Mouse (Mus musculus) urinary bladder, adult 18-20 months (tissue): ENCODE results near the gene Kcnmb3.

Experiments used
- DNase-seq, 2 experiments: peaks; one replicate each; pipeline ENCODE4 v3.0.0; 2022; ENCODE audit warnings: low spot score in 2 of 2, mixed read lengths in 2 of 2

The Kcnmb3 gene

DNA sequence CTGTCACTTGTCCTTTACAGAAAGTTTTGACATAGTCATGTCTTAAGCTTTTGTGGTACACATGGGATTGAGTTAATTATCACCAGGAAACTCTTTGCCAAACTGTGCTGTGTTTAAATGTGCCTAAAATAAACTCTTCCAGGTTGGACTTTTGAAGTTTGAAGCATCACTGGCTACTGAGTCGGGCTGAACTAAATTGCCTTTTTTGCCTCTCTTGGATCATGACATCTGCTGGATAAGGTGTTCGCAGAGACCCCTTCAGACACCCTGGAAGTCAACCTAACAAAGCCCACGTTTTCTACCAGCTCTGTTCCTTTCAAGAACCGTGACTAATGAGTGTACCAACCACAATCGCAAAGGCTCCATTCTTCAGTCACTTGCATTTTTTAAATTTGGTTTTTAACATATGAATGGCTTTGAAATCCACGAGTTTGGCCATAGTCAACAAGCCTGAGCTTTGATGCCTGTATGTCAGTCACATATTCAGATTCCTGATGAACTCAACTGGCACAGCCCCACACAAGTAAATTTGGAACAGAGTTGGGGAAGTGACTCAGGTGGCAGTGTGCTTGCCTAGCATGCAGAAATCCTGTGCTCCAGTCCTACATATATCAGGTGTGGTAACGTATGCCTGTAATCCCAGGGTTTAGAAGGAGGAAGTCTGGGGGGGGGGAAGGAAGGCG is 3.2 kb upstream of the Kcnmb3 start:
- DNase-seq, result no peak

DNA sequence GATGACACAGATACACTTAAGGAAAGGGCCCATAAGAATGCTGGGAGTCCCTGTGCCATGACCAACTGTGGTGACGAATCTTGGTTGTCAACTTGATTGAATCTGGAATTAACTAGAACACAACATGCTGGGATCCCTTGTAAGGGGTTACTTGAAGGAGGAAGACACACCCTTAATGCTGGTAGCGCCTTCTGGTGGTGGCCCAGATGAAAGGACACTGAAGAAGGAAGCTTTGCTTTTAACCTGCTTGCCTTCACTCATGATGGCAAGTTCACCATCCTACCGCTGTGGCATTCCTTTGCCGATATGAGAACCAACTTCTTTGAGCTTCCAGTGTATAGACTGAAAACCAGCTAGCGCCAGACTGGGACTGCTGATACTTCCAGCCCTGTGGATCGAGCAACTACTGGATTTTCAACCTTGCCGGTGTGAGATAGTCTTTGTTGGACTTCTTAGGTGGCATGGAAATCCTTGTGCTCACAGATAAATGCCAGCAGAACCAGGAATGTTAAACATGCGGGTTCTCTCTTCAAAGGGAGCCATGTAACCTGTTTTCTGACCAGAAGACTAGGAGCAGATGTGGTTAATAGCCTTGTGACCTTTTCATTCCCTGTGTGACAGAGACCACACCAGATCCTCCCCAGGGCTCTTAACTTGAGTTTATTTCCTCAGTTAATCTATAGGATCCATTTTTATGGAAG is 2.5 kb upstream of the Kcnmb3 start:
- no peak for DNase-seq

DNA sequence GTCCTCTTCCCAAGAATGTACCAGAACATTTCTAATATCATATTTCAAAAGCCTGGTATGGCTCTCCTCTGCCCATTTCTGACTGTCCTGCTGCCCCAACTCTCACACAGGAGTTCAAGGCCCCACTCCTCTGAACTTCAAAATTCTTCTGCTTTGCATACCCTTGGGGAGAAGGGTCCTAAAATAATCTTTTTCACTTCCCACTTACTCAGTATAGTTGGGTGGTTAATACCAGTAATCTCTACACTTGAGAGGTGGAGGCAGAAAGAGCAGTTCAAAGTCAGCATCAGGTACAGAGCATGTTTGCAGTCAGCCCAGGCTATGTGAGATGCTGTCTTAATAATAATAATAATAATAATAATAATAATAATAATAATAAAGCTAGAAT is 1.1 kb downstream of the Kcnmb3 start:
- no peak for DNase-seq

DNA sequence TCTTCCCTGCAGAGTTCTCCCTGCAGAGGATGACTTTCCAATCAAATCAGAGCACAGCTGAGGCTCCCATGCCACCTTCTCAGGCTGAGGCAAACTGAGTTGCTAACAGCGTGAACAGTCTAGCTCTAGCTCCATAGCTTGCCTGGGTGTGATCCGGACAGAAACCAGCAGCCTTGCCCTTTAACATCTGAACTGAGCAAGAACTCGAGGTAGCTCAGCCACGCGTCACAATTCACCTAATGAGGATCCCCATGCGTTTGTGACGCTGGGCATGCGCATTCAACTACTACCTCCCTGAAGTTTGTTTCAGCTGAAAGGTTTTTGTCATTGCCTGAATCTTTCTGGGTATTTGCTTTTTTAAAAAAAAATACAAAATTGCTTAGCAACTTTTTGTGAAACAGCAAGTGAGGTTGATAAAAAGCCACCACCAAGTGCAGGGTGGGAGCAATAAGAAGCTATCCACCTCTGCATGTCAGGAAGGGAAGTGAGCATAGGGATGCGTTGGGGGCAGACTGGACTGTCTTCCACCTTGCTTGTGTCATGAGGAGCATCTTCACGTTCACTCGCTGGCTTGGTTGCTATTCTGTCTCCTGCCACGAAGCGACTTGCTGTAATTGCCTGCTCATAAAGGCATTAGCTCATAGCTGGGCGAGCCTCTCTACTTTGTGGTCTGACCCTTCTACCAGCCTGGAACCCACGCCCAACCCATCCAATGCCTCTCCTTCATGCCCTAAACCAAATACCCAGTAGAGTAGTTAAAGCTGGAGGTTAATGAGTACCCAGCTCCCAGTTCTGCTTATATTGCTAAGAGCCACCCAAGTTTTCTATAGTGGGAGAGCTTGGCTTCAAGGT is 1.7 kb downstream of the Kcnmb3 start:
- no peak for DNase-seq

DNA sequence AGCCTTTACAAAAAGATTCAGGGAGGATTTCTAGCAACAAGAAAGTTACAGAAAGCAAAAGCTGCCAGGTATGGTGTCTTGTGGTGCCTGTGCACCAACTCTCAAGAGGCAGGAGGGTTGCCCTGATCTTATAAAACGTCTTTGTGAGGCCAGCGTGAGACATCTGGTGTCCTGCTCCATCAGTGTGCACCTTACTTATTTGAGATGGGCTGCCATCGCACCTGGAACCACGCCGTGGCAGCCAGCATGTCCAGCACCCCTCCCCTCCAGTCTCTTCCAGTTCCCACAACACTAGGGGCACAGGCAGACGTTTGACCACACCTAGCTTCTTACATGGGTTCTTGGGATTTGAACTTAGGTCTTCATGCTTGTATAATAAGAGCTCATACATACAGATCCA is 3.9 kb downstream of the Kcnmb3 start:
- DNase-seq, result no peak

DNA sequence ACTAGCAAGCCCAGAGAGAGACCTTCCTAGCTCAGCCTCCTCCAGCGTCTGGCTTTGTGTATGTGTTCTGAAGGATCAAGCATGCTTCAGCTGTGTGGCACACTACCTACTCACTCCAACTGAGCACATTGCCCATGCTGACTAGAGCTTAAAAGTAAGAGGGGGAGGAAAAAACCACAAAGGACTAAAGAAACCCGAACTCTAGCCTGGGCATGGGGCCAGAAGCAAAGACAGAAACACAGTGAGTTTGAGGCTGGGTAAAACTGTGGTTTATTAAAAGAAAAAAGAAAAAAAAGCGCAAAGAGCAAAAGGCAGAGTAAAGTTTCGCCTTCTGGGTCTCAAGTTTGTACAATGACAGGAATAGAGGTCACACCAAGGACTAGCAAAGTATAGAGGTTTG is 5.5 kb downstream of the Kcnmb3 start:
- DNase-seq, result no peak

DNA sequence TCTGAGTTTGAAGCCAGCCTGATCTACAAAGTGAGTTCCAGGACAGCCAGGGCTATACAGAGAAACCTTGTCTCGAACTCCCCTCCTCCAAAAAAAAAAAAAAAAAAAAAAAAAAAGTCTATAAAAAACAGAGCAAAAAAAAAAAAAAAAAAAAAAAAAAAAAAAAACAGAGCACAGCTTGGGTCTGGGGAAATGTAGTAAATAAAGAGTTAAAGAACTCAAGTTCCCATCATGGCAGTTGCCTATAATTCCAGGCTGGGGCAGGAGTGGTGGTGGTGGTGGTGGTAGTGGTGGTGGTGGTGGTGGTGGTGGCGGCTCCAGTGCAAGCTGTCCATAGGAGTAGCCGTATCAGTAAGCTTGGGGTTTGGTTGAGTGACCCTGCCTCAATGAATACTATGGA is 9.0 kb downstream of the Kcnmb3 start:
- DNase-seq, result no peak

DNA sequence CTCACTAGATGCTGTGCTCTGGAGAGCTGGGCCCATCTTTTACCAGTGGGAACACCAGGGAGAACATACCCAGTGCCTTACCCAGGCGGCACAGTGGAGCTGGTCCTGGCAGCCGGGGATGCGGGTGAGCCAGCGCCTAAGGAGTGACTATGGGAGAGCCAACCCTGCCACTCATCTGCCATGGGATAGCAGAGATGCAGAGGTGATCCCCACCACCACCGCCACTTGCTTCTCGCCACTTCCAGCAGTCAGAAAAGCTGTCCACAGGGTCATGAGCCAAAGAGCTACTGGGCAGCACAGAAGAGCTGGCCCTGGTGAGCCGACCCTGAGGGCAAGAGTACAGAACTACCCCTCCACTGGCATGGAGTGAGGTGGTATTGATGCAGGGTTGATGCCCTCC is 12.1 kb downstream of the Kcnmb3 start:
- DNase-seq, result no peak

DNA sequence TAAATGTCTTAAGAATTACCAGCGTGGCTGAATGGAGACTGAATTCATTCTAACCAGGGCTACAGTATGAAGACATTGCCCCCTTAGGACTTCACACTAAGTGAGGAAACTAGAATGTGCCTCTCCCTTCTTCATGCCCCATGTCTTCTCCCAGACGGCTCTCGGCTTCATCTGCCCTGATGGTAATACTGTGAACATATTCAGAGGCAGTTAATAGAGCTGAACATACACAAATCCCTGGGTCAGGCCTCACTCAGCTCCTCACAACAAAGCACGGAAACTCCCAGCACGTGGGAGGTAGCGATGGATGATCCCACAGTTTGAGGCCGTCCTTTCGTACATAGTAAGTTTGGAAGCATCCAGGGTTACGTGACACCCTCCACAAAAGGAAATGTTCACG is 18.8 kb downstream of the Kcnmb3 start:
- DNase-seq, result no peak

DNA sequence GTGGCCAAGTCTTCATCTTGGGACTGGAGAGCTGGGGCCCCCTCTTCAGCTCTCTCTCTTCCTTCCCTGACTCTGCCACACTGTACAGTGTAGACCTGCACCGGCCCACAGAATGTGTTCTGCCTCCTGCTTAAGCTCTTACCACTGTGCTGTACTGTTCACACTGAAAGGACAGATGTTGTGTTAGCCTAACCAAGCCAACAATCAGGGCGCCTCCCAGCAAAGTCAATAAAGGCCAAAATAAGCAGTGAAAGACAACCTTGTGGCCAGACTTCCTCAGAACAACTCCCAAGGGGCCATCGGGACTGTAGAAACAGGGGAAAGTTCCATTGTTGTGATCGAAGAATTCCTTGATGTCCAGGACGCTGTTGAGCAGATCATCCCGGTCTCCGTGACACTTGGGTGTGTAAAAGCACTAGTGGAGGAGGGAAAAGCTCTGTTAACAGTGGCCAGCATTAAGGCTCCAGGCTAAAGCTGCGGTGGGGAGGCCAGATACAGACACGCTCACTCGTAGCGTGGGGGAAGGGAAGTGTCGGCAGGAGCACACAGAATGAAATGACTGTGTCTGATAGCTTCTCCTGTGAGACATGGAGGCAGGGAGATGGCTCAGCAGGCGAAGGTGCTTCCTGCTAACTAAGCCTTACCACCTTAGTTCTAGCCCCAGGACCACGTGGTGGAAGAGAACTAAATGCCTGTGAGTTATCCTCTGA is 19.7 kb downstream of the Kcnmb3 start:
- DNase-seq, result no peak

DNA sequence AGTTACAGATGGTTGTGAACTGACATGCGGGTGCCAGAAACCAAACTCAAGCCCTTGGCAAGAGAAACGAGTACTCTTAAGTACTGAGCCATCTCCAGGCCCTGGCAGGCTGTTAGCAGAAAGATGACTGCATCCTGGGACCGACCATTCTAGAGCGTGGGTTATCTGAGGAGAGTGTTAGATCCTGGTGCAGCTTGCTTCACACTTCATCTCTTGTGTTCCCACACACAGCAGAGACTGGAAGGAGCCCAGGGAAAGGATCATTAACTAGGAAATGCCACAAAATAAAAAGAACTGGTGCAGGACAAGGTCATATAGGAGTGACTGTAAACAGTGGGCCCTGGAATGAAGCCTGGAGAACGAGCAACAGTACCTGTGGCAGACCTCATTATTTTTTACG is 20.9 kb downstream of the Kcnmb3 start:
- no peak for DNase-seq

DNA sequence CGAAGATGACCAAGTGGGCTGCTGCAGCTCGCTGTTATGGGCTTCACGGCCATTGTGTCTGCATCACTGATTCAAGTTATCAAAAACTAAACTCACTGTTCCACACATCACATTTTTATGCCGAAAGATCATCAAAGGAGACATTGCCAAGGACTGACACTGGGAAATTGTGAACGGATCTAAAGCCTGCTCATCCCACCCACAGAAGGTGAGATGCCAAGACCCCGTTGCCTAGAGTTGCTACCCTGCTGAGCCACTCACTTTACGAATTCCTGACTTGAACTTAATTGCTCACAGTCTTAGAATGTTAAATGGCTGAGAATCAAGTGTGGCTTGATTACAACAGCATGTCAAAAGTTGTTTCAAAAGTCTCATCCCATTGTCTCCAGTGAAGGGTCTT is 21.6 kb downstream of the Kcnmb3 start:
- no peak for DNase-seq

DNA sequence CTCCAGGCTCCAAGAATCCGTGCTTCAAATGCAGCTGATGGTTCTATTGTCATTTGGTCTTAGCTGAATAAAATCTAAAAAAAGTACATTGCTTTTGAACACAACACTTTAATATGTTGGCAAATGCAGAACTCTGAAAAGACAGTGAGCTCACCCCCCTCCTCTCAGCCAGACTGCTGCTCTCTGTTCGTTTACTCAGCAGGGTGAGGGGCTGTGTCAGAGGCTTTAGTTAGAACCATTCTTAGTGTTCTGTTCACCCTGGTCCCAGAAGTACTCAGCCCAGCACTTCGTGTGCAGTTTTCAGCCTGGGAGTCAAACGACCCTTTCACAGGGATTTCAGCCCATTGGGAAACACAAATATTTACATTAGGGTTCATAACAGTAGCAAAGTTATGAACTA is 23.6 kb downstream of the Kcnmb3 start:
- no peak for DNase-seq

DNA sequence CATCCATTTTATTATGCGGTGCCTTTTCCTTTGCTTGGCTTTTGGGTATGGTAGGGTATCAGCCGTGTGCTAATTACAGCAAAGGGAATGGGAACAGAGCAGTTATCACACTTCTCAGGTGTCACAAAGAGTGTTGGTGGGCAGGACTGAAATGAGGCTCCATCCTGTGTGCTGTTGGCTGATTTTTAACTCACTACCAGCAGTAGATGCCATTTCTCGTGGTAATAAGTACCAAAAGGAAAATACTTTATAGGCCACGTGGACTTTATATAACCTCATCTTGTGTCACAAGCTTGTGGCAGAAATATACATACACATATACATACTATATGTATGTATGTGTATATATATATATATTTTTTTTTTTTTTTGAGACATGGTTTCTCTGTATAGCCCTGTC is 24.7 kb downstream of the Kcnmb3 start:
- DNase-seq, result no peak

DNA sequence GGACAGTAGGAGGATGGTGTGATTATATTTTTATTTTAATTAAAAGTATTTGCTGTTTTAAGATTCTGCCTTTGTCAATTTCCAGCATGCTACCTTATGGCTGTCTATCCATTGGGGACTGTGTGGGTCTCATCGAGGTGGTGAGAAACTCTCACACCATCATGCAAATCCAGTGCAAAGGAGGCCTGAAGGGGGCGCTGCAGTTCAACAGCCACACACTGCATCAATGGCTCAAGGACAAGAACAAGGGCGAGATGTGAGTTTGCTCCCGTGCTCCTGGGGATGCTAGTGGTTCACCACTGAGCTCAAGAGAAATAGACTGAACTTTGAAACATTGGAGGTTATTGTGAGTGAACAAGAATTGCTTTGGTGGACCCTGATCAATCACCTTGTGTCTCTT is 32.3 kb downstream of the Kcnmb3 start:
- no peak for DNase-seq

DNA sequence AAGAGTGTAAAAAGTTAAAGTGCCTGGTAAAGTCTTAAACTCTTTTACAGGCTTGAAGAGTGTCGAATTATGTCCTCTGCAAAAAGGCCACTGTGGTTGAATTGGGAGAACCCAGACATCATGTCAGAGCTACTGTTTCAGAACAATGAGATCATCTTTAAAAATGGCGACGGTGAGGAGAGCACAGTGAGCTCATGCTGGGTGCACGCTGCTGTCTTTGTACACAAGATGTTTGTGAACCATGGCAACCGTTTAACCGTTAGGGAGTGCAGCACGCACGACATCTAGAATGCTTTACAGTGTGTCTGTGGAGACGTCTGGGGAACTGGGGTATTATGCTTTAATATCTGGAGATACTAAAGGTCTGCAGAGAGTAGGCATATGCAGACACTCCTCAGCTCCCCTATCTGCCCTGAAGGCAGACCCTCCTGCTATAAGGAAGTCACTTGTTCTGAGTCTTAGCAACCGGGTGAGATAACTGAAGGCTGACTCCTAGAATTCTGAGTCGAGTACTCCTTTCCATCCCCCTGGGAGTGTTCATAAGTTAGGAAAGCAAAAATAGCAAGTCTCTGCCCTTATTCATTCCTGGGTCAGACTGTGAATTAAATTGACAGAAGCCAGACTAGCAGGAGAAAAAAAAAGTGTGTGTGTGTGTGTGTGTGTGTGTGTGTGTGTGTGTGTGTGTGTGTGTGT is 37.6 kb downstream of the Kcnmb3 start:
- no peak for DNase-seq

DNA sequence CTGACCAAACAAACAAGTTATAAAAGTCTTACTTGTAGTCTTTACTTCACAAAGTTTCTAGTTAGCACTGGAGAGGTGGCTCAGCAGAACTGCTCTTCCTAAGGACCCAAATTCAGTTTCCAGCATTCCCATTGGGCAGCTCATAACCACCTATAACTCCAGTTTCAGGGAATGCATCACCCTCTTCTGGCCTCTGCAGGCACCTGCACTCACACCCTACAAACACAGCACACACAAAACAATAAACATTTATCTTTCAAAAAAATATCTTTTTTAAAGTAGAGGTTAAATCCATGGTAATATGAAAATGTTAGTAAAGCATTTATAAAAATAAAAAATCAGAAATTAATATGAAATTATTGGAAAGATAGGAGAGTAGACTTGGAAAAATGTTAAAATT is 50.3 kb downstream of the Kcnmb3 start:
- DNase-seq, result no peak

DNA sequence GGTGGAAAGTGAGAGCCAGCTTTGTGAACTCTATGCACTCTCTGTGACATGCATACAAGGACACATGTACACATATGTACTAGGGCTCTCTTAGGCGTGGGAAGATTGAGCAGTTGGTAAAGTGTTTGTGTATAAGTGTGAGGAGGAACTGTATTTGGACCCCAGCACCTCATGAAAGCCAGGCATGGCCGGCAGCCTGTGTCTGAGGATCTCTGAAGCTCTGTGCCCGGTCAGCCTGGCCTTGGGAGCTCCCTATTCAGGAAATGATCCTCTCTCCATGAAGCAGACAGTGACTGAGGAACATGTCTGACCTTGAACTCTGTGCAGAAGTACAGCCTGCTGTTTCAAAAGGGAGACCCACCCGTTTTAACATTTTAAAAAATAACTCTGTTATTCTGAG is 53.3 kb downstream of the Kcnmb3 start:
- DNase-seq, result no peak

DNA sequence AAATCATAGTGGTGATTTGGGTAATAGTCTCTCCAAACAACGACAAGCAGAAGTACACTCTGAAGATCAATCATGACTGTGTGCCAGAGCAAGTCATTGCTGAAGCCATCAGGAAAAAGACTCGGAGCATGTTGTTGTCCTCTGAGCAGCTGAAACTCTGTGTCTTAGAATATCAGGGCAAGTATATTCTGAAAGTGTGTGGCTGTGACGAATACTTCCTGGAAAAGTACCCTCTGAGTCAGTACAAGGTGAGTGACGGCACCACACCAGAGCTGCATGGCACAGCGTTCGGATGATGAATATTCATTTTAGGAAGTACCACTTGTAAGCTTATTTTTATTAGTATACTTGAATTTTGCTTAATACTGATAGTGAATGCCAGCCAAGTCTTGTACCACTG is 54.2 kb downstream of the Kcnmb3 start:
- no peak for DNase-seq

DNA sequence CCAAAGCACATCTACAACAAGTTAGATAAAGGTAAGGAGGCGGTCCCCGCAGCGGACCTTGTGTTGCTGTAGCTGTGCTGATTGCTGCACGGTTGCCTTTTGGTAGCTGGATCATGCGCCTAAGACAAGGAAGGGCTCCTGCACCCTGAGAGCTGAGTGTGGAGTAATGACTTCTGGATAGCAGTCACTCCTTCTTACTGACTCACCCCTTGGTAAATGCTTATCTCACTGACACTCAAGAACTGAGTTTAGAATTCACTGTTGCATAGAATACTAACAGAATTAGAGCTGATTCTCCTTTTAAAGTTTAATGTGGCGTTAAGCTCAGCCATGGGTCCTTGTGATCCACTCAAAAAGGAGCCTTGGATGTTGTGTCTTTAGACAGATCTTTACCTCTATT is 54.7 kb downstream of the Kcnmb3 start:
- DNase-seq, result no peak

DNA sequence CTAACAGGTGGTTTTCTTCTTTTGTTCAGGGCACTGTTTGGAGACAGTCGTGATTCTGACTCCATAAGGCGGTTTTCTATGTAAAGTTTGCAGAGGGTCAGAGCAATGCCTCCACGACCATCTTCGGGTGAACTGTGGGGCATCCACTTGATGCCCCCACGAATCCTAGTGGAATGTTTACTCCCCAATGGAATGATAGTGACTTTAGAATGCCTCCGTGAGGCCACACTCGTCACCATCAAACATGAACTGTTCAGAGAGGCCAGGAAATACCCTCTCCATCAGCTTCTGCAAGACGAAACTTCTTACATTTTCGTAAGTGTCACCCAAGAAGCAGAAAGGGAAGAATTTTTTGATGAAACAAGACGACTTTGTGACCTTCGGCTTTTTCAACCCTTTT is 55.9 kb downstream of the Kcnmb3 start:
- no peak for DNase-seq

DNA sequence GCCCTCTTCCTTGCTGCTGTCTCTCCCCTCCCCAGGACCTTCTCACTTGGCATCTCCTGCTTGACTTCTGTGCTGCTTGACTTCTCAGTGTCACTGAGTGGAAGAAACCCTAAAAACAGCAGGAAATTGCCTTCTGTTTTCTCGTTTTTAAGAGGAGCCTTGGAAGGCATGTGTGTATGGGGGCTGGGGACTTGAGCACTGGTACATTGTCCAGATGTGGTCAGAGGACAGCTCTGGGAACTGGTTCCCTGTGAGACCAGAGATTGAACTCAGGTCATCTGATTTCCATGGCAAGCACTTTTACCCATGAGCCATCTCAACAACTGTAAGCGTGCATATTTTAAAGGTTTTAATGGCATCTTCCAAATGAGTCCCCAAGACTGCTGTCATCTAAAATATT is 58.0 kb downstream of the Kcnmb3 start:
- no peak for DNase-seq
